Mouse (Mus musculus): ENCODE data around the gene Olfr1446. TPM values are rescaled to one million over a fixed set of nuclear protein-coding genes. Genes with fewer than 3 reads are reported as not detected.

The Olfr1446 gene
- polyA plus RNA-seq (2015; fragmentation: Nextera tagmentation; extraction: Ambion mirVana) = not detected in 2 replicates

DNA sequence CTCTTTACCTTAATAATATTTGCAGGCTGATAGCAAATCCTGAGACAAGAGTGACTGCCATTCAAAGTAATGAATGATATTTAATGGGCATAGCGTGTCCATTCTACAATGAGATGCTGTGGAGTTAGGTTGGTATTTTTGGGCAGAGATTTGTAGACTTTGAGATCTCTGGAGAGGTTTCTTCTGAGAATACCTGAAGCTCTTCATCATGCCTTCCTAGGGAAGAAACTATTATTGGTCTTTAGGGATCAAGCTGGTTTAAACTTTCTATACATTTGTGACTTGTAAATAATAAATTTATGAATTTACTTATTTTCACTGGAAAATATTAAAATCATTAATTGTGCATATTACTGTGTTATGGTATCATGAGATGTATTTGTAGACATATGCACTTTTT lies at the start of gene Olfr1446:
Olfr1446 (minus strand) TSS at position 101 of the 400 bp plus-strand sequence.
- Histone ChIP-seq H3K27ac (ENCODE audit: low read depth, low read length) (no peak within 1 kb of the TSS), H3K9me3 (ENCODE audit: control insufficient read depth, low read length) (no peaks in the 10 kb centered on the region), H3K27me3 (replicated peaks; ENCODE audit: control insufficient read depth, insufficient read depth, low read length) (no peaks in the 10 kb centered on the region), H3K36me3 (ENCODE audit: control insufficient read depth, insufficient read depth, low read length) (no peaks in the 10 kb centered on the region), H3K4me2 (ENCODE audit: low read length) (no peak within 1 kb of the TSS), H3K4me1 (ENCODE audit: control insufficient read depth, insufficient read depth, low read depth, low read length) (no peaks in the 10 kb centered on the region), H3K9ac (ENCODE audit: low read depth, low read length) (no peak within 1 kb of the TSS), H3K4me3 (ENCODE audit: low read length) (no peak within 1 kb of the TSS)
- no peak for ATAC-seq
- 84% methylated on average over 1 of the region's 1 CpGs for WGBS

DNA sequence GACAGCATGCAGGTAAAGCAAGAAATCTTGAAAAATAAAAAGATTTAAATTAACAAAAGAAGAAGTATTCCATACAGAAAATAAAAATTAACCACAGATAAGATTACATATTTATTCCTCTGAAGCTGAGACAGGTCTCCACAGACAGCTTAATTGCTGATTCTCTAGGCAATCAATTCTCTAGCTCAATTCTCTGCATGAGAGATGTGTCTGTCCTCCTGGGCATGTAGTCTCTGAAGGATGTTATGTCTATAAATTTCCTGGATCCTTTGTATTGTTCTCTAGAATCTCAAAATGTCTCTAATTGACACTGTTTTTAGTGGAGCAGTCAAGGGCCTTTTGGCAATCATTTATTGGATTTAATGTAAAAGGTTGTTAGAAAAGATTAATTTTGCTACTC lies 37.2 kb upstream of the Olfr1446 start, which contains the start of gene Olfr1449:
Olfr1449 (plus strand) TSS at position 301 of the 400 bp plus-strand sequence.
- no peak within 1 kb of the TSS for H3K27ac ChIP-seq (ENCODE audit: low read depth, low read length)
- H3K9me3 ChIP-seq (ENCODE audit: control insufficient read depth, low read length) = no peaks in the 10 kb centered on the region
- no peak within 1 kb of the TSS for H3K4me2 ChIP-seq (ENCODE audit: low read length)
- no peaks in the 10 kb centered on the region for H3K36me3 ChIP-seq (ENCODE audit: control insufficient read depth, insufficient read depth, low read length)
- no peak within 1 kb of the TSS for H3K9ac ChIP-seq (ENCODE audit: low read depth, low read length)
- no peaks in the 10 kb centered on the region for H3K4me1 ChIP-seq (ENCODE audit: control insufficient read depth, insufficient read depth, low read depth, low read length)
- H3K4me3 ChIP-seq (ENCODE audit: low read length) = no peak within 1 kb of the TSS
- no peak for ATAC-seq
- H3K27me3 ChIP-seq (replicated peaks; ENCODE audit: control insufficient read depth, insufficient read depth, low read length) = no peaks in the 10 kb centered on the region

DNA sequence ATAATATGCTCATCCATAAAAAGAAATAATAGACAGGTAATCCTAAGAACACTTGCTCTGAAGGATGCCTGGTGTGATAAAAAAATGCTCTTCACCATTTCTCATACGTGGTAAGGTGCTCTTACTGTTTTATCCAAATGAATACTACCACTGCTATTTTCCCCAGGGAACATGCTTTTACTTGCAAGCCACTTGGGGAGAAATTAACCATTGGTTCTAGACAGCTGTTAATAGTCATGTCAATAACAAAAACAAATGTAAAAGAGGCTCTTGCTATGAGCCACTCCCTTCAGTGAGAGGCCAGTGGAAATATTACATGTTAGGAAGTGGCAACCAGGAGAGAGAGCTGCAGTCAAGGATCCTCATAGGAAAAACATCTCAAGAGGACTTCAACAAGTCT lies 31.0 kb upstream of the Olfr1446 start, which contains the start of gene Olfr1448:
Olfr1448 (minus strand) TSS at position 101 of the 400 bp plus-strand sequence.
- H3K36me3 ChIP-seq (ENCODE audit: control insufficient read depth, insufficient read depth, low read length) = no peaks in the 10 kb centered on the region
- no peak within 1 kb of the TSS for H3K27ac ChIP-seq (ENCODE audit: low read depth, low read length)
- no peak within 1 kb of the TSS for H3K4me2 ChIP-seq (ENCODE audit: low read length)
- H3K9ac ChIP-seq (ENCODE audit: low read depth, low read length) = no peak within 1 kb of the TSS
- H3K4me3 ChIP-seq (ENCODE audit: low read length) = no peak within 1 kb of the TSS
- H3K27me3 ChIP-seq (replicated peaks; ENCODE audit: control insufficient read depth, insufficient read depth, low read length) = no peaks in the 10 kb centered on the region
- WGBS = 67% methylated on average over 1 of the region's 1 CpGs
- no peaks in the 10 kb centered on the region; the same call in 1 of the 2 replicates for H3K9me3 ChIP-seq (ENCODE audit: control insufficient read depth, low read length)
- no peaks in the 10 kb centered on the region for H3K4me1 ChIP-seq (ENCODE audit: control insufficient read depth, insufficient read depth, low read depth, low read length)
- ATAC-seq = no peak

DNA sequence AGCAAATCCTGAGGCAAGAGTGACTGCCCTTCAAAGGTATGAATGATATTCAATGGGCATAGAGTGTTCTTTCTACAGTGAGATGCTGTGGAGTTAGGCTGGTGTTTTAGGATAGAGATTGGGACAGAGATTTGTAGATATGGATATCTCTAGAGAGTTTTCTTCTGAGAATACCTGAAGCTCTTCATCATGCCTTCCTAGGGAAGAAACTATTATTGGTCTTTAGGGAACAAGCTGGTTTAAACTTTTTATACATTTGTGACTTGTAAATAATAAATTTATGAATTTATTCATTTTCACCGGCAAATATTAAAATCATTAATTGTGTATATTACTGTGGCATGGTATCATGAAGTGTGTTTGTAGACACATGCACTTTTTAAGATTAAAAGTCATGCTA lies 10.3 kb upstream of the Olfr1446 start, which contains the start of gene Olfr1447:
Olfr1447 (minus strand) TSS at position 101 of the 400 bp plus-strand sequence.
- no peak within 1 kb of the TSS for H3K27ac ChIP-seq (ENCODE audit: low read depth, low read length)
- H3K27me3 ChIP-seq (replicated peaks; ENCODE audit: control insufficient read depth, insufficient read depth, low read length) = no peaks in the 10 kb centered on the region
- H3K9me3 ChIP-seq (ENCODE audit: control insufficient read depth, low read length) = 0 out of 2 replicates have a peak, but pooled peaks cover under 1% of the 10 kb centered on the region
- H3K4me3 ChIP-seq (ENCODE audit: low read length) = no peak within 1 kb of the TSS
- ATAC-seq = no peak
- no peak within 1 kb of the TSS for H3K9ac ChIP-seq (ENCODE audit: low read depth, low read length)
- H3K36me3 ChIP-seq (ENCODE audit: control insufficient read depth, insufficient read depth, low read length) = no peaks in the 10 kb centered on the region
- no peak within 1 kb of the TSS for H3K4me2 ChIP-seq (ENCODE audit: low read length)
- WGBS = 93% methylated on average over 1 of the region's 1 CpGs
- no peaks in the 10 kb centered on the region for H3K4me1 ChIP-seq (ENCODE audit: control insufficient read depth, insufficient read depth, low read depth, low read length)

DNA sequence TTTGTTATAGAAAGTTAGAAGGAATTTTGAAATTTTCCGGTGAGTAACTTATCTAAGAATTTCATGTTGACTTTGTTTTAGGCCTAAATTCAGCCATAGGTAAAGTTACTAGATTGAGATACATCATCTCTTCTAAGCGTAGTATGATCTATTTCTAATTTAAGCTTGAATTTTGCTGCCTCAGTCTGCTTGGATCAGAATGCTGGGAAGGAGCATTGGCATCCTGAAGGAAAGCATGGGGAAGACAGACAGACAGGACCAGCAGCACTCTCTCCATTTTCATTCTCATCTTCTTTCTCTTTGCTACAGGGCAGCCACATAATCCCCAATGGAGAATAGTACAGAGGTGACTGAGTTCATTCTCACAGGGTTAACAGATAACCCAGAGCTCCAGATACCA lies 9.8 kb downstream of the Olfr1446 start, which contains the start of gene Olfr1445:
Olfr1445 (plus strand) TSS at position 301 of the 400 bp plus-strand sequence.
- Histone ChIP-seq H3K4me3 (ENCODE audit: low read length) (no peak within 1 kb of the TSS), H3K27ac (ENCODE audit: low read depth, low read length) (no peak within 1 kb of the TSS), H3K9ac (ENCODE audit: low read depth, low read length) (no peak within 1 kb of the TSS), H3K4me1 (ENCODE audit: control insufficient read depth, insufficient read depth, low read depth, low read length) (no peaks in the 10 kb centered on the region), H3K4me2 (ENCODE audit: low read length) (no peak within 1 kb of the TSS), H3K9me3 (ENCODE audit: control insufficient read depth, low read length) (no peaks in the 10 kb centered on the region), H3K27me3 (replicated peaks; ENCODE audit: control insufficient read depth, insufficient read depth, low read length) (no peaks in the 10 kb centered on the region), H3K36me3 (ENCODE audit: control insufficient read depth, insufficient read depth, low read length) (no peaks in the 10 kb centered on the region)
- 92% methylated on average over 2 of the region's 2 CpGs for WGBS
- no peak for ATAC-seq

DNA sequence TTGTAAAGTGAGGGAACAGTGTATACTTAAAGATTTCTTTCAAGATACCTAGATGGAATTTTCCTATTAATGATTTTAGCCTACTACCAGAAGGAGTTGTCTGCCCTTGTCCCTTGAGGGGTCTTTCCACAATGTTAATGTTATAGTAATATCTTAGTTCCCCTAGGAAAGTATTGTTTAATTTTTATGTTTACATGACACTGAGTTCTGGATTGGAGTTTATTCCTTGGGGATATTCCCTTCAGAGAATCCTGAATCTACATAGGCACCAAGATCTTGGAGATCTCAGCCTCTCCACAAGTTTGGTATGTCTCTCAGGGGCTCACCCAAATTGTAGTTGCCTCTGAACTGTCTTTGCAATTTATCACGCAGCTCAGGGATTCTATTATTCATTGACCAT lies 36.3 kb downstream of the Olfr1446 start, which contains the start of gene Olfr1444:
Olfr1444 (plus strand) TSS at position 301 of the 400 bp plus-strand sequence.
- Histone ChIP-seq H3K27me3 (replicated peaks; ENCODE audit: control insufficient read depth, insufficient read depth, low read length) (no peaks in the 10 kb centered on the region), H3K4me2 (ENCODE audit: low read length) (no peak within 1 kb of the TSS), H3K27ac (ENCODE audit: low read depth, low read length) (no peak within 1 kb of the TSS), H3K36me3 (ENCODE audit: control insufficient read depth, insufficient read depth, low read length) (no peaks in the 10 kb centered on the region), H3K4me1 (ENCODE audit: control insufficient read depth, insufficient read depth, low read depth, low read length) (no peaks in the 10 kb centered on the region), H3K4me3 (ENCODE audit: low read length) (no peak within 1 kb of the TSS), H3K9me3 (ENCODE audit: control insufficient read depth, low read length) (no peaks in the 10 kb centered on the region), H3K9ac (ENCODE audit: low read depth, low read length) (no peak within 1 kb of the TSS)
- 71% methylated on average over 1 of the region's 1 CpGs for WGBS
- ATAC-seq = no peak

DNA sequence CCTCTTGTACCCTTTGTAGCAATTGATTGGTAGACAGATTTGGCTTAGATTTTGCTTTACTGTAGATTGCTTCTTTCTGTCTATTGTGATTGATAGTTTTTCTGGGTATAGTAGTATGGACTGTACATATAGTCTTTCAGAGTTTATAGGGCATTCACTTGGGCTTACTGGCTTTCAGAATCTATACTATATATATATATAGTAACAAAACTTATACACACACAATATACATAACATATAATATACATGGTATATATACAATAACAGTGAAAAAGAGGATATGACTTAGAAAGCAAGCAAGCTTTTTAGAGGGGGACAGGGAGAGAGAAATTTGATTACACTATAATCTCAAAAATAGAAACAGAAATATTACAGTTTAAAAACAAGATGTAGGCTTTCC lies 46.9 kb downstream of the Olfr1446 start, which contains the start of gene Gm5244:
Gm5244 (plus strand) TSS at position 301 of the 400 bp plus-strand sequence.
- Histone ChIP-seq H3K4me3 (ENCODE audit: low read length) (no peak within 1 kb of the TSS), H3K4me1 (ENCODE audit: control insufficient read depth, insufficient read depth, low read depth, low read length) (no peaks in the 10 kb centered on the region), H3K27me3 (replicated peaks; ENCODE audit: control insufficient read depth, insufficient read depth, low read length) (no peaks in the 10 kb centered on the region), H3K36me3 (ENCODE audit: control insufficient read depth, insufficient read depth, low read length) (no peaks in the 10 kb centered on the region), H3K9ac (ENCODE audit: low read depth, low read length) (no peak within 1 kb of the TSS), H3K27ac (ENCODE audit: low read depth, low read length) (no peak within 1 kb of the TSS), H3K9me3 (ENCODE audit: control insufficient read depth, low read length) (no peaks in the 10 kb centered on the region), H3K4me2 (ENCODE audit: low read length) (no peak within 1 kb of the TSS)
- ATAC-seq = no peak

DNA sequence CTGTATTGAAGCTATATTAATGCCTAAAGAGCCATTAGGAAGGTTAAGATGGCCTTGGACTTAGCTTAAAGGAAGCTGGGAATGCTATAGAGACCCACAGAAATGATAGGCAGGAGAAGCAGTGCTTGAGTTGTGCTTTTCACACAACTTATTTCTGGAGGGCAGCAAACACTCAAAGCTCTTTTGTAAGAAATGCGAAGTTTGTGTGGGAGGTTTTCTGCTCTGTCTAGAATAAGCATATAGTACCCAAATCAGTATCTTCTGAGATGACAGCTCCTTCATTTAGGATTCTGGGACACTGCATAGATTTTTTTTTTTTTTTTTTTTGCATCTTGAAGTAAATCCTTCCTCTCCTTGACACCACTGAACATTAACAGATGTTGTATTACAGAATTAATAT lies 54.8 kb downstream of the Olfr1446 start:
- no peak for ATAC-seq
- WGBS = 81% methylated on average over 1 of the region's 1 CpGs

More for the DNA sequence above, 54.8 kb downstream of the Olfr1446 start:
- no peak overlapping the region for H3K4me2 ChIP-seq (ENCODE audit: low read length)
- H3K36me3 ChIP-seq (ENCODE audit: control insufficient read depth, insufficient read depth, low read length) = no peaks in the 10 kb centered on the region
- H3K27me3 ChIP-seq (replicated peaks; ENCODE audit: control insufficient read depth, insufficient read depth, low read length) = no peaks in the 10 kb centered on the region
- no peak overlapping the region for H3K27ac ChIP-seq (ENCODE audit: low read depth, low read length)
- no peaks in the 10 kb centered on the region for H3K4me1 ChIP-seq (ENCODE audit: control insufficient read depth, insufficient read depth, low read depth, low read length)
- no peak overlapping the region for H3K9ac ChIP-seq (ENCODE audit: low read depth, low read length)
- no peaks in the 10 kb centered on the region for H3K9me3 ChIP-seq (ENCODE audit: control insufficient read depth, low read length)
- H3K4me3 ChIP-seq (ENCODE audit: low read length) = no peak overlapping the region

Data from hindbrain, embryonic 16.5 days (tissue).